Mouse (Mus musculus): ENCODE data around the gene Hist1h2af.
"Not testable (repeated sequence)": the region's sequence is repeated elsewhere in the genome, so short reads cannot be mapped to it uniquely, and the experiment has no call there.

GRCm38 (mm10) chr13:23561531-23561882 lies 27.8 kb downstream of the Hist1h2af start:
- TF ChIP-seq POLR2A (IDR thresholded peaks at IDR 0.05; ENCODE audit: borderline replicate concordance, control insufficient read depth, low read depth, low read length); CTCF (IDR thresholded peaks at IDR 0.05; ENCODE audit: control insufficient read depth, insufficient read depth, low read length): not testable (repeated sequence)

All from bone marrow, adult 2 months (tissue).